Mouse (Mus musculus): Measurements from ENCODE around the gene Gm8362. TPM values are rescaled to one million over a fixed set of nuclear protein-coding genes. Genes with fewer than 3 reads are reported as not detected.
"Not testable (repeated sequence)": the region's sequence is repeated elsewhere in the genome, so short reads cannot be mapped to it uniquely, and the experiment has no call there.

Gm8362 gene
- polyA plus RNA-seq (2015; fragmentation: Nextera tagmentation; extraction: Ambion mirVana): not detected in 2 replicates

DNA sequence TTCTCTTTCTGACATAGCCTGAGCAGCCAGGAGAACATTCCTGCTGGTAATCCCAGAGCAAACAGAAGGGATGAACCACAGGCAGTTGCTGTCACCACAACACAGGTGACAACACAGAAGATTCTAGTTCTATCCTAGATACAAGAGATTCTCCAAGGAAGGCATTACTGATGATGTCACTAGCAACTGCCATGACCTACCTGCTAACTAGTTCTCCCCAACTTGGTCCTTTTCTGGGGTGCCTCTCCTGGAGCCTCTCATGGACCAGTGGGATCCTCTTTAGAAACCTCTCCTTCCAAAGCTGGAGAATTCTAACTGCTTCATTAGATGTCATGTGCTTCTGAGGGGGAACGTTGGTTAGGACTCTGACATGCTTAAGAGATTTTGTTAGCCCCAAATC, at the start of gene Gm8362:
TSS of gene Gm8362 (minus strand) at position 101 of the 400 bp plus-strand sequence.
- not testable (repeated sequence) for H3K4me3 ChIP-seq (replicated peaks); H3K4me1 ChIP-seq (replicated peaks); H3K27ac ChIP-seq (replicated peaks); H3K36me3 ChIP-seq (replicated peaks); H3K27me3 ChIP-seq; H3K9ac ChIP-seq; H3K9me3 ChIP-seq (replicated peaks); H3K4me2 ChIP-seq; ATAC-seq (ENCODE audit: insufficient read depth)
- 55% methylated on average over 1 of the region's 1 CpGs for WGBS (ENCODE audit: insufficient replicate concordance)

DNA sequence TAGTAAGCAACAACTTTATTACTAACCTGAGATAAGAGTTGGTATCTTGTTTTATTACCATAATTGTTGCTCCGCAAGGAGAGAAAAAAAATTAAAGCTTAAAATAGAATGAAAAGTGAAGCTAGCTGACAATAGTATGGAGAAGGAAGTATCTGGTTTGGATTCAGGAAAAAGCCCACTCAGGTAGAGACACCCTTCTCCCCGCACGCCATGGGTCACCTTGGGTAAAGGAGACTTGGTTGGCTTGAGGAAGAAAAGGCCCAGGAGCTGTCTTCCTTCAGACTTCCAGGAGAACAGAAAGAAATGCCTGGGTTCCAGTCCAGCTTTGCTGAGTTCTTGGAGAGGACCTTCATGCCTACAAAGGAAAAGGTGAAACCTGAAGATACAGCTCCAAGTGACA, 49.1 kb upstream of the Gm8362 start:
- not testable (repeated sequence) for H3K4me1 ChIP-seq (replicated peaks); H3K9me3 ChIP-seq (replicated peaks); H3K27me3 ChIP-seq; H3K27ac ChIP-seq (replicated peaks); ATAC-seq (ENCODE audit: insufficient read depth); H3K4me3 ChIP-seq (replicated peaks); H3K9ac ChIP-seq; H3K4me2 ChIP-seq; H3K36me3 ChIP-seq (replicated peaks)
- WGBS (ENCODE audit: insufficient replicate concordance): 64% methylated on average over 3 of the region's 3 CpGs

- H3K9ac ChIP-seq; H3K4me3 ChIP-seq (replicated peaks); H3K9me3 ChIP-seq (replicated peaks); H3K36me3 ChIP-seq (replicated peaks); H3K4me1 ChIP-seq (replicated peaks); H3K27ac ChIP-seq (replicated peaks); ATAC-seq (ENCODE audit: insufficient read depth); H3K27me3 ChIP-seq: not testable (repeated sequence)
- H3K4me2 ChIP-seq: 0 out of 2 replicates have a peak overlapping the region, but pooled peaks have one; percentile 33
- 1% methylated on average over 8 of the region's 13 CpGs for WGBS (ENCODE audit: insufficient replicate concordance)
Measured at GRCm38 (mm10) chr14:6757231-6757536, 17.0 kb downstream of the Gm8362 start.

- H3K4me1 ChIP-seq (replicated peaks); H3K36me3 ChIP-seq (replicated peaks); H3K9ac ChIP-seq; H3K4me3 ChIP-seq (replicated peaks); ATAC-seq (ENCODE audit: insufficient read depth); H3K27ac ChIP-seq (replicated peaks); H3K27me3 ChIP-seq; H3K9me3 ChIP-seq (replicated peaks): not testable (repeated sequence)
- peak overlapping the region; percentile 33; the same call in 1 of the 2 replicates for H3K4me2 ChIP-seq
- WGBS (ENCODE audit: insufficient replicate concordance): under 1% methylated on average over 32 of the region's 67 CpGs
Measured at GRCm38 (mm10) chr14:6756384-6757230, 17.6 kb downstream of the Gm8362 start.

DNA sequence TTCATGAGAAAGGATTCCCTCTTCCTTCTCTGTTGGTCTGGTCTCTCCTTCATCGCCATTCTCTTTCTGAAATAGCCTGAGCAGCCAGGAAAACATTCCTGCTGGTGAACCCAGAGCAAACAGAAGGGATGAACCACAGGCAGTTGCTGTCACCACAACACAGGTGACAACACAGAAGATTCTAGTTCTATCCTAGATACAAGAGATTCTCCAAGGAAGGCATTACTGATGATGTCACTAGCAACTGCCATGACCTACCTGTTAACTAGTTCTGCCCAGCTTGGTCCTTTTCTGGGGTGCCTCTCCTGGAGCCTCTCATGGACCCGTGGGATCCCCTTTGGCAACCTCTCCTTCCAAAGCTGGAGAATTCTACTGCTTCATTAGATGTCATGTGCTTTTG, 32.0 kb downstream of the Gm8362 start, which contains the start of gene Gm3636:
TSS of gene Gm3636 (minus strand) at position 101 of the 400 bp plus-strand sequence.
- H3K27me3 ChIP-seq; H3K4me2 ChIP-seq; H3K9ac ChIP-seq; H3K9me3 ChIP-seq (replicated peaks); H3K36me3 ChIP-seq (replicated peaks); H3K4me1 ChIP-seq (replicated peaks); H3K4me3 ChIP-seq (replicated peaks); H3K27ac ChIP-seq (replicated peaks); ATAC-seq (ENCODE audit: insufficient read depth): not testable (repeated sequence)
- no CpG with 5 or more reads among the region's 2 CpGs for whole genome bisulfite sequencing (ENCODE audit: insufficient replicate concordance)

- WGBS (ENCODE audit: insufficient replicate concordance): 27% methylated on average over 1 of the region's 2 CpGs
Measured at GRCm38 (mm10) chr14:6720151-6720550, 54.1 kb downstream of the Gm8362 start, which contains the start of gene Gm8050. Gm8050 (minus strand) TSS chr14:6720251.

More at GRCm38 (mm10) chr14:6720151-6720550, 54.1 kb downstream of the Gm8362 start, which contains the start of gene Gm8050:
- not testable (repeated sequence) for H3K9ac ChIP-seq; H3K9me3 ChIP-seq (replicated peaks); H3K27me3 ChIP-seq; ATAC-seq (ENCODE audit: insufficient read depth); H3K4me2 ChIP-seq; H3K27ac ChIP-seq (replicated peaks); H3K36me3 ChIP-seq (replicated peaks); H3K4me1 ChIP-seq (replicated peaks); H3K4me3 ChIP-seq (replicated peaks)

Other genes starting within 250 kb of the Gm8362 start
- gene Gm8356, start 237.1 kb downstream of the Gm8362 start, polyA plus RNA-seq (2015; fragmentation: Nextera tagmentation; extraction: Ambion mirVana): not detected in 2 replicates
- not detected in 2 replicates for gene Gm3629, start 183.8 kb downstream of the Gm8362 start, polyA plus RNA-seq (2015; fragmentation: Nextera tagmentation; extraction: Ambion mirVana)
- gene Gm3460, start 152.0 kb downstream of the Gm8362 start, polyA plus RNA-seq (2015; fragmentation: Nextera tagmentation; extraction: Ambion mirVana): not detected in 2 replicates
- gene Gm10251, start 90.2 kb downstream of the Gm8362 start, polyA plus RNA-seq (2015; fragmentation: Nextera tagmentation; extraction: Ambion mirVana): not detected in 2 replicates
- not detected in 2 replicates for gene Gm8050, start 54.2 kb downstream of the Gm8362 start, polyA plus RNA-seq (2015; fragmentation: Nextera tagmentation; extraction: Ambion mirVana)
- gene Gm3636, start 32.1 kb downstream of the Gm8362 start, polyA plus RNA-seq (2015; fragmentation: Nextera tagmentation; extraction: Ambion mirVana): 0.05 and 0.18 TPM in 2 replicates
- gene Gm3642, start 65.9 kb upstream of the Gm8362 start, polyA plus RNA-seq (2015; fragmentation: Nextera tagmentation; extraction: Ambion mirVana): not detected in 2 replicates
- gene Gm3667, start 115.6 kb upstream of the Gm8362 start, polyA plus RNA-seq (2015; fragmentation: Nextera tagmentation; extraction: Ambion mirVana): not detected in 2 replicates
- gene Gm6356, start 199.4 kb upstream of the Gm8362 start, polyA plus RNA-seq (2015; fragmentation: Nextera tagmentation; extraction: Ambion mirVana): not detected in 2 replicates